Mouse (Mus musculus) left cerebral cortex, adult 18-20 months (tissue): ENCODE results near the gene Kctd10. TPM values are rescaled to one million over a fixed set of nuclear protein-coding genes. Genes with fewer than 3 reads are reported as not detected.

Experiments used
- DNase-seq, 2 experiments: peaks; one replicate each; pipeline ENCODE4 v3.0.0; 2021 to 2022; ENCODE audit warnings: low spot score in 2 of 2, mixed read lengths in 1 of 2
- long read RNA-seq, 2 experiments: library from polyadenylated mRNA; stranded (forward); transcript quantifications; one replicate each; pipeline ENCODE4 v2.0.0; 2021
- total RNA-seq, 2 experiments: library from RNA; stranded (reverse); gene quantifications; 2 replicates each; pipeline ENCODE4 v1.2.3; 2021

The Kctd10 gene
- total RNA-seq, result 10 to 100 TPM; 64.6 to 68.6 TPM
- long read RNA-seq, experiment 1, transcript Kctd10-201 (7 exons, 1,026 nt), result minor isoform, 11 of 120 reads
- long read RNA-seq, experiment 1, transcript Kctd10-202 (7 exons, 3,103 nt), result major isoform, 84 of 120 reads
- long read RNA-seq, experiment 1, partial matches to known transcripts, result 8 of 120 reads
- long read RNA-seq, experiment 1, other reads (novel, unspliced or antisense), result 16 of 120 reads
- long read RNA-seq, experiment 2, transcript Kctd10-202 (7 exons, 3,103 nt), result major isoform, 59 of 83 reads
- long read RNA-seq, experiment 2, transcript Kctd10-201 (7 exons, 1,026 nt), result minor isoform, 6 of 83 reads
- long read RNA-seq, experiment 2, partial matches to known transcripts, result 4 of 83 reads
- long read RNA-seq, experiment 2, other reads (novel, unspliced or antisense), result 14 of 83 reads

DNA sequence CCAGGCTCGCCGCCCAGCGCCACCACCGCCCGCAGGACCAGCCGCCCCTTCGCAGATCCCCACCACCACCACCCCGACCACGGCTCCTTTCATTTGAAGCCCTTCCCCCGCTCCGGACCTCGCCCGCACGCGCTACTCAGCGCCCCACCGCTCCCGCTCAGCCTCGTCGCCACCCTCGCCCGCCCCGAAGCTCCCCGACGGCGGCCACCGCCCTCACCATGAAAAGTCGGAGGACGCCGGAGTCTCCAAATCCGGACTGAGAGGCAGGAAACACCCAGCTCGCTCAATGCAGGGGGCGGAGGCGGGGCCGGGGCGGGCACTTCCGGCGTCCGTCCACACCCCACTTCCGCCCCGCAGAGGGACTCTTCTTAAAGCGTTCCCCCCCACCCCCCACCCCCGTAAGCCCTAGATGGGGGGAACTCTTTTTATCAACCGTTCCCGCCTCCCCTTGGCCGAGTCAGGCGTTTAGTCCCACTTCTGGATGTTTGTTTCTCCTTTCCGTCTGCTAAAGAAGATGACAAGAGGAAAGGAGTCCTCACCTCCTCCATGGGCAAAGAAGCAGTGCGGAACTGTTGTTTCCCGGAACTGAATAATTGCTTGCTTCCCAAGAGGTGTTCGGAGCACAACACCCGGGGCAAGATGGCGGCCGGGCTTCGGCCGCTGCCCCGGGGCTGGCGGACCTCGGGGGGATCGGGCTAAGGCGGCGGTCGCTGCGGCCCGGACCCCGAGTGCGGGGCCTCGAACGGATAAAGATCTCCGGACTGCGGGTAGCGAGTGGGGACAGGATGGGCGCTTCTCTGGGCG is at the start of gene Kctd10, which contains the start of gene Ube3b:
Kctd10 (minus strand) TSS at position 300 of the 804 bp plus-strand sequence.
Ube3b (plus strand) TSS at position 399 of the 804 bp plus-strand sequence.
- DNase-seq, result peak; percentile 67 to 77

DNA sequence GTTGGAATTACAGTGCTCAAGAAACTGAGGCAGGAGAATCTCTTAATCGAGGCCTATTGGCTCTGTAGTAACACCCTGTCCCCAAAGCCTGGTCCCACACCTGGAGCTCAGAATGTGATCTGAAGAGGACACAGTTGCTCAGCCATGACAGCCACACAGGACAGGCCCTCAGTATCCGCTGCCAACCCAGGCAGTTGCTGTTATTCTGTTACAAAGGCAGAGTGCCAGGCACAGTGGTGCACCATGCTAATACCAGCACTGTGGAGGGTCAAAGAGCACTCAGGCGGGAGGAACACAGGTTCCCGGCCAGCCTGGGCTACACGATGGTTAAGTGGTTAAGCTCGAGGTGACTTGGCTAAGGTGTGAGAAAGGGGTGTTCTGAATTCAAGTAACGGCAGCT is 49.5 kb upstream of the Kctd10 start:
- no peak for DNase-seq

DNA sequence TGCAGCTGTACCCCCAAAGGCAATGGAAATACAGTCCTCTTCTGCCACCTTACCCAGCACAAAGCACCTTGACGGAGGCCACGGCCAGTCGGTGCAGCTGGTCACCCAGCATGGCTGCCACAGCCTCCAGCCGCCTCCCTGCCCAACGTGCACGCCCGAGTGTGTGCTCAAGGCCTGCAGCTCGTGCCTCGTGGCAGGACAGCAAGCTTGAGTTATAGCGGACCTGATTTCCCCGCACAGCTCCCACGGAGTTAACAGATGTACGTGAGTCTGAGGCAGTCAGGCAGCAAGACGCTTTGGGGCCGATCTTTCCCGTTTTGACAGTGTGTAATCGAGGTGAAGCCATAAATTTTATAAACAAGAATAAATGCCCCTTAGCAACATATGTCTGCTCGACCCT is 48.3 kb upstream of the Kctd10 start:
- DNase-seq, result no peak

DNA sequence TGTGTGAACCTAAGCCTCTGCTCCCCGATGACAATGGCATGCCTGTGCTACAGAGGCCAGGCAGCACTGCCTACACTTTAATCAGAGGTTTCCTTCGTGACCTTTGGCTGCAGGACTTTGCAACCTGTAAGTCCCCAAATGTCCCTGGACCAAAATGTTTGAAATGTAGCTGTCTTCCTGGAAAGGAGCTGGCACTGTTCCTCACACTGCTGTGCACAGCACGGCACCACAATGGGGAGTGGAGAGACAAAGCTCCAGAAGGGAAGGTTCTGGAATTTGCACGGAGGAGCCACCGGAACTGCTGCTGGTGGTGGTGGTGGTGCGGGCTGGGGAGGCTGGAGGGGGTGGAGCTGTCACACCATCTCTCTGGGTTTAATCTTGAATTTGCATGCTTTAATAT is 46.4 kb upstream of the Kctd10 start:
- no peak for DNase-seq

DNA sequence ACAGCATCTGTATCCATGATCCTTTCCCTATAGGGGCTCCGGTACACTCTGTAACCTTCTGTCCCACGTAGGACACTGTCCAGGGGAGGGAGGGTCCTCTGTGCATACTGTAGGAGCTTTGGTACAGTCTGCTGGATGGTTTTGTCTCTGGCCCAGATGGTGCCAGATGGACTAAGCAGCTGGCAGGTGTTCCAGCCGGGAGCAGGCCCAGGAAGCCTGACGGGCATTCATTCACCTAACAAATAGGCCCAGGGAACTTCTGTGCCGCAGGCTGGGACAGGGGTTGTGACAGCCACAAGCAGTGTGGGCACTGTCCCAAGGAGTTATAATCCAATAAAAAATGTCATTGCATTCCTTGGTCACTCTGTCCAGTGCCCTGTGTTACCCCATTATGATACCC is 43.7 kb upstream of the Kctd10 start:
- DNase-seq, result no peak

DNA sequence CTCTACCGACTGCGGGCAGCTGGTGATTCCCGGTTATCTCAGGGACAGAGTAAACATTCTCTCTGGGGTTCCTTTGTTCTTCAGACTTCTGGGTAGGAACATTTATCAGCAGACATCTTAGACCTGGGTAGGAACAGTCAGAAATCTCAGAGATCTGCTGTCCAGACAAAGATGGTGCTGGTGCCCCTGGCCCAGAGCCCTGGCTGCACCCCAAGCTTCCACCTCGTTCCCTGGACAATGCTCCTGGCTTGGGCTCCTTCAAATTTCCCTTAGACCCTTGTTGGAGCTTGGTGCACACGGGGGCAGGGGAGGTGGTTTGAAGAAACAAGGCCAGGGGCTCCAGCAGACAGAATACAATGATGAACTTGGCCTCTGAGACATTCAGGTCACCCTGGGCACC is 42.3 kb upstream of the Kctd10 start:
- DNase-seq, result no peak

DNA sequence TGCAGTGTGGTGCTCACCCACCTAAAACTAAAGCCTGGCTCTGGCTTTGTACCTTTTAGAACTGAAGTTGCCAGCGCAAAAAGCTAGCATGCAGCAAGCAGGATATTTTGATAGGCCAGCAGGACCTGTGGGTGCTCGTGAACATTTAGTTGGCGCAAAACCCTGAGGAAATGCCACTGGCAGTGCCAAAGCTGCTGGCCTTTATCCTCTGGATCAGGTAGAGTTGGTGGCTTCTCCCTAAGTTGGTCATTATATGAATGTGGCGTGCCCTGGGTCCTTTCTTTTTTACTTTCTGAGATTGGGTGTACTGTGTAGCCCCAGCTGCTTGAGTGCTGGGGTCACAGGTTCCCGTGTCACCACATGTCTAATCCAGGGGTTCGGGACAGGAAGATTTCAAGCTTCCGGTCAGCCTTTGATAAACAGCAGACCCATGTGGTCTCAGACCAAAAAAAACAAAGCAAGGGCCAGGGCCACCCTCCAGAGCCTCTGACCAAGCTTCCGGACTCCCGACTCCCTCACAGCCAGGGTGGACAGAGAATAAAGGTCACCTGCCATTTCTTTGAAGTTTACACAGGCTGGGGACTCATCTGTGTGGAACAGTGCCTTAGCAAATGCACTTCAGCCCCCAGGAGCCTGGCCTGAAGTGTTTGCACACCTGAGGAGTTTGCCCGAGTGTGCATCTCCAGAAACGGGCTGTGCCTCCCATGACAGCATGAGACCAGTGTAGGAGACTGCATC is 41.4 kb upstream of the Kctd10 start:
- DNase-seq, result no peak

DNA sequence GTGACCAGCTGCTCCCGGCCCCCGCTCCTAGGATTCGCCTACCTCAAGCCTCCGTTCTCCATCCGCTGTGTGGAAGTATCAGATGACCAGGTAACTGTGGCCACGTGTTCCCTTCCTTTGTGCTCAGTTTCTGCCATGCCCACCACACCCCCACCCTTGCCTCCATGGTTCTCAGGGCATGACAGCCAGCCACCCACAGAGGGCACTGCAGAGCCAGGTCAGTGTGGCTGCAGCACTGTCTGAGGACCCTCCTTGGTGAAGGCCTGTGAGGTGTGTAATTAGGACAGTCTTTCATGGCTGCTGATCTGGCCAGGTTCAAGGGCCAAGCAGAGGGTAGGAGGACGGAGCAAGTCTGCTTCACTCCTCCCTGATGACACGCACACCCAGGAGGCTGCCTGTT is 38.2 kb upstream of the Kctd10 start:
- no peak for DNase-seq

DNA sequence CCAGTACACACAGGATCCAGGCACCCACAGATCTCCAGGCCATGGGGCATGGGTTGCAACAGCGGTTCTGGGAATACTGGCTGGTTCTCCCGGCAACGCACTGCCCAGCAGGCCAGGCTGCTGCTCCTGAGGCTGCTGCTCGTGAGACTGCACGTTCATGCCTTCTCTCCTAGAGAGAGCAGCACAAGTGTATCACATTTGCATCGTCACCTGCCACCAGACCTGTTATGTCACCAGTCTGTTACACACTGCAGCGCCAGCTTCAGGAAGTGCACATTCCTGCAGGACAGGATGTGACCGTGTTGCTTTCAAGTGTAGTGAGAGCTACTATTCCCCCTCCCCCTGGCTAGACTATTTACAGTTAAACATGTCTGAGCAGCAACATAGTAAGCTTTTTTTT is 36.5 kb upstream of the Kctd10 start:
- DNase-seq, result no peak

DNA sequence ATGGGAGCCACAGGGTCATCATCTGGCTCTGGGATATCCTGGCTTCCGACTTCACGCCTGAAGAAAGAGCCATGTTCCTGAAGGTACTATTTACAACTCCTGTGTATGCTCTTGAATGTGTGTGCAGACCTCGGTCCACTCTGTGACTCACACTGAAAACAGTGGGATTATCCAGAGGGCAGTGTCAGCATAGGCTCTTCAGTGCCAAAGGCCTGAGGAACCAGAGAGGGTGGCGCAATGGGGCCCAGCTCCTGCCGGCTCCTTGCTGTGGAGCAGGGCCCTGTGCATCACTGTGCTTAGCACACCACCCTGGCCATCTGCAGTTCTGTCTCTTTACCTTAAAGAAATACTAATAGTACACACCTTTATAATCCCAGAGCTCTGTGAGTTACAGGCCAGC is 35.3 kb upstream of the Kctd10 start:
- DNase-seq, result no peak

DNA sequence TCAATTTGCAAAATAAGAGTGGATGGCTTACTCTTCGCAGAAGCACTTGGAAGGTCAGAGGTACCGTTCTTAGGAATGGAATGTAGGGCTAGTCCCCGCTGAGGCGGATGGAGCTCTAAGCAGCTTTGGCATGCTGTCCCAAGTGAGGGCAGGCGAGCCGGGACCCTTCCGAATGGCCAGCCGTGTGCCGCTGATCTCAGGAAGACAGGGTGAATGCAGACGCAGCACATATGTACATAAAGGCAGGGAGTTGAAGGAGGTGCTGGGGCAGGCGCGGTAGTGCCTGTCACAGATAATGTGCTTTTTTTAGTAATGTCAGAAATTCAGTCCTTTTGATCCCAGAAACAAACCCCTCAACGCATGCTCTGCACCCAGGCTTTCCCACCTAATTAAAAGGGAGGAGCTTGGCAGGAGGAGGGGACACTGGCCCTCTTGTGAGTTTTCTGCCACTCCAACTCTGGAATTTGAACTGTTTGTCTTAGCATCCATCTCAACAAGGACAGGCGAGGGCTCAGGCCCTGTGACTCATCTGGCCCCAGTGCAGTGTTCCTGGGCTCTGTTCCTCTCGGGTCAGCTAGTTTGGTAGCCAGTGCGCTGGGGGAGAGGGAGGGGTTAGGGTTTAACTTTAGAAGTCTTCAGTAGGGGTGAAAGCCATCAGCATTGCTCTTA is 32.9 kb upstream of the Kctd10 start:
- no peak for DNase-seq

DNA sequence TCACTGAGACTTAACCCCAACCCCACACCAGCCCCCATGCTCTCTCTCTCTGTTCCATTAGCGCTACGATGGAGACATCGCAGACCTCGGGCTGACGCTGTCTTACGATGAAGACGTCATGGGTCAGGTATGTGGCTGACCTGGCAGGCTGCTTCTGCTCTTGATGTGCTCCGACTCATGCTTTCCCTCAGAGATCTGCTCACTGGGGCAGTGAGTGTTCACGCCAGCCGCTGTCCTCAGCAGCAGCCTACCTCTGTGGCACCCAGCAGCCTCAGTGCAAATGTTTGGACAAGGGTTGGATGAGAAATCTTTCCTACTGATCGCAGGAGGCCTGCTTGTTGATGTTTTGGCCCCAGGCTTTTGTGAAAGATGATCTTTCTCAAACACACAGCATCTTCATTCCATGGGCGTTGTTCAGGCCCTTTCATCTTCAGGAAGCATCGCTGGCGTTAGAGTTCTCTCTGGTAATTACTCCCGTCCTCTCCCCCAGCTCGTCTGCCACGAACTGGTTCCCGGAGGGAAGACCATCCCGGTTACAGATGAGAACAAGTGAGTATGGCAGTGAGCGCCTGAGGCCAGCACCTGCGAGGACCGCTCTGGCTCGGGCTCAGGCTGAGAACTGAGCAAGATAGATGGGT is 32.2 kb upstream of the Kctd10 start:
- DNase-seq, result no peak

DNA sequence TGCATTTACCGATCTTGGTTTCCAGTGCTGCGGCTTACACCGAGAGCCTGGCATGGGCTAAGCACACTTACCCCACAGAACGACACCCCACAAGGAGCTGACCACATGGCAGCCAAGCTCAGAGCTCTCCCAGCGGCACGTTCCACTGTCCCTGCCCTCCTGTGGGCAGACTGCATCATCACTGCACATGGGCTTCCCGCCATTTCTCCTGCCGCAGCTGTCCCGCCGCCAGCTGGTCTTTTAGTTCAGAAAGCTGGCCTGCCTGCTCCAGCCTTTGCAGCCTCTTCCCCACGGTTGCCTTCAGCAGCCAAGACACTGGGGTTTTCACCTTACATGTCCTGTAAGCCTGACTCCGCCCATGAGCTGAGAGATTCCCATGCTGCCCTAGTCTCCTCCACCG is 30.1 kb upstream of the Kctd10 start:
- no peak for DNase-seq

DNA sequence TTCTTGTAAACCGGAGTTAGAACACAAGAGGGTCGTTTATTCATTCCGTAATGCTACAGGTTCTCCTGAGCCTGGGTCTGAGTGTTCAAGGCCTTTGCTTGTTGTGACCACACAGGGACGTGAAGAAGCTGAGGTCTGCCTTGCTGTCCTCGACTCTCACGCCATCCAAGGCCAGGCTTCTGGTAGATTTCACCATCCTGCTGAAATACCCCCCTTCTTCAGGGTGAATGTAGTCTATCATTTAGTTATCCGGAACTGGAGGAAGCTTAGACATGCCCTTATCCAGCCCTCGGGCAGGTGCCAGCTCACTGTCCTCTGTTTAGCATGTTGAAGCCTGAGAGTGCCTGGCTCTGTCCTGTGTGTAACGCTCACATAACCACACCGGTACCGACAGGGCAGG is 28.5 kb upstream of the Kctd10 start:
- no peak for DNase-seq

DNA sequence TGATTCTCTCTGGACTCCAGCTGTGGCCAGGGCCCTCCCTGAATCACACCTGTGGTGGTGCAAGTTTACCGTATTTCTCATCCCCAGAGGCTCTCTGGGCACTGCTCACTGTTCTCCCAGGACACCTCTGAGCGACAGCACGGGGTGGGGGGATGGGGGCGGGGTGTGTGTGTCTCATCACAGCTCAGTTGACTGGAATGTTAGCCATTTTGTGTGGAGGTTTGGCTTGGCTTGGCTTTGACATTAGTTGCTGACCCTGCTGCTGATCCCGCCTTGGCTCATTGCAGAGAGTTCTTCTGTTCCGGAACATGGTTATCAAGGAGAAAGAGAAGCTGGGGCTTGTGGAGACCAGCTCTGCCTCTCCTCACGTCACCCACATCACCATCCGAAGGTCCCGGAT is 27.5 kb upstream of the Kctd10 start:
- DNase-seq, result no peak

DNA sequence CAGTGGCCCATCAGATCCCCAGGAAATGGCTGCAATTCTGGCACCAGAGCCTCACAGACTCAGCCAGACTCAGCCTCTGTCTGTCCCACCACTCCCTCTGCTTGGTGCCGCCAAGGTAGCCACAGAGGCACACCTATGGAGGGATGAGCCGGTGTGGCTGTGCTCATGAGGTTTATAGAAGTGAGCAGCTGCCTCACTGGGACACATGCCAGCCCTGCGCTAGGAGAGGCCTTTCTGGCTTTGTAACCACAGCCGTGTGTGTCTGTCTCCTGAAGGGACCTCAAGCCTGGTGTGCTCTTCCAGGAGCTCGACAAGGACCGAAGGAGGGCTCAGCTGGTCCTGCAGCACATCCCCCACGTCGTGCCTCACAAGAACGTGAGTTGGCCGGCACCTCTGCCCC is 27.0 kb upstream of the Kctd10 start:
- DNase-seq, result no peak

DNA sequence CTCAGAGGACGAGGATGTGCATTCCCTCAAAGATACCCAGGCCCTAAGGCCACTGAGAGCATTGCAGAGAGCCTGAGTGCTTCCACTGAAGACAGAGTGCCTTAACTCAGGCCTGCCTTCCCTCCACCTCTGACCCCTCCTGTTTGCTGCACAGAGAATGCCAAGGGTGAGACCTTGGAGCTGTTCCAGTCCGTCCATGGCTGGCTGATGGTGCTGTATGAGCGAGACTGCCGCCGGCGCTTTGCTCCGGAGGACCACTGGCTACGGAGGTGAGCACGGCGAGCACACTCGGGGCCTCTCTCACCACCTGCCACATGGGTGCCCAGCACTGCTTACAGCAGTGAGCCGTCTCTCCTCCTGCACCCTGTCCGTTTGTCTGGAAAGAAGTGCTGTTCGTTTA is 26.3 kb upstream of the Kctd10 start:
- DNase-seq, result no peak

DNA sequence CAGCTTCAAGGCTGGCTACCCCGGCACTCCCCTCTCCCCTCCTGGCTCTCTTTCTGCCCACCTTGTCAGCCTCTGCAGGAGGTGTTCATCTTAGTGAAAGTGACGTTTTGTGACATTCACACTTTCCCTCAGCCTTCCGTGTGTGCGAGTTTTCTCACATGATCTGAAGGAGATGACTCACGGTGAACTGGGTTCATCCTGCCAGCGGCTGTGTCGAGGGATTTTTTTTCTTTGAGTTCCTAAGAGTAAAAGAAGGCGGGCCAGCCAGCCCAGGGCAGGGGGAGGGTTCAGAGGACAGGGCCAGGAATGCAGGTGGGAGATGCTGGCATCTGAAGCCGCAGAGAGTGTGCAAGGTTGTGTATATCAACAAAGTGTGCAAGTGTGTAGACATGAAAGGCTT is 12.9 kb upstream of the Kctd10 start:
- no peak for DNase-seq

DNA sequence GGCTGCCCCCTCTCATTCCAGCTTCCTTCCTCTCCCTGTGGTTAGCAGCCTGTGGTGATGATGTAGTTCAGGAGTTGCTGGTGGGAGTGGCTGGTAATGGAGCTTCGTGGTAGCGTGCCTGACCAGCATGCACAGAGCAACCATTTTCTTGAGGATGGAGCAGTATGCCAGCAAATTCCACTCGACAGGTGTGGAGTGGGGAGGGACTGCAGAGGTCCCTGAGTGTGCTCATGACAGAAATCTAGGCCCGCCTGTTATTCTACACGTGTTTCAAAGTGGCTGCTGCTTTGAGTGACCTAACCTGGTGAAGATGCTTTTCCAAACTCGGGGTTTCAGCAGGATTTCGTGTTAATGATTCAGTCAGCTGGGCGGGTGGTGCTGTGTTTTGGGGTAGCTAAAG is 4.1 kb upstream of the Kctd10 start:
- DNase-seq, result no peak

DNA sequence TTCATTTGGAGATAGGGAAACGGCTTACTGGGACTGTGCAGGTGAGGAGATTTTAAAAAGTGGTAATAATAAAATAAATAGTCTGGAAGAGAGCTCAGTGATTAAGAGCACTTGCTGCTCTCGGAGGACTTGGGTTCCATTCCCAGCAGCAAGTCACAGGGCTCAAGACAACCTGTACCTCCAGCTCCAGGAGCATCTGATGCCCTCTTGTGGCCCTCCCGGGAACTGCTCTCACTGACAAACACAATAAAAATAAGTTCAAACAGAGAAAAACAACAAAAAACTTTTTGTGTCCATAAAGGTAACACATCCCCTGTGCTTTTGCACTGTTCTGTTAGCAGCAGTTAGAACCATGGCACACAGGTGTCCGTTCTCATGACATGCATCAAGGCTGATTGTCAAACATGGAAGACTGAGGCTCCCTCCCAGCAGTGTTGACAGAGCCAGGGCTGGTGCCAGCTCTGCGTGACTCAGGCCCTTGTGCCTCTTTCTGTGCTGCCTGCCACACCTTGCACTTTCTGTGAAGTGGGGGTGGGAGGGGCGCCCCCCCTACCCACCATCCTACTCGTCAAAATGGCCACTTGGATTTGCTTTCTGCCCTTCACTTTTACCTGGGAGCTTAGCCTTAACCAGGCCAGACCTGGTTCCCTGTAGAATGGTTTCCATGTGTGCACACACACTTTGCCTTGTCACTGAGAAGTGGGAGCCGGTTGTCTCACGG is 3.0 kb upstream of the Kctd10 start:
- DNase-seq, result no peak
